Mouse (Mus musculus) thymus, postnatal 4 days (tissue): Measurements from ENCODE around the gene Aqp7.
A peak's percentile ranks its signal among the peaks of the same experiment; 100 is the strongest.
"Not testable (repeated sequence)": the region's sequence is repeated elsewhere in the genome, so short reads cannot be mapped to it uniquely, and the experiment has no call there.

ENCODE experiments used
- DNase-seq: peaks from one replicate; pipeline ENCODE4 v3.0.0; 2021

Gene Aqp7

DNA sequence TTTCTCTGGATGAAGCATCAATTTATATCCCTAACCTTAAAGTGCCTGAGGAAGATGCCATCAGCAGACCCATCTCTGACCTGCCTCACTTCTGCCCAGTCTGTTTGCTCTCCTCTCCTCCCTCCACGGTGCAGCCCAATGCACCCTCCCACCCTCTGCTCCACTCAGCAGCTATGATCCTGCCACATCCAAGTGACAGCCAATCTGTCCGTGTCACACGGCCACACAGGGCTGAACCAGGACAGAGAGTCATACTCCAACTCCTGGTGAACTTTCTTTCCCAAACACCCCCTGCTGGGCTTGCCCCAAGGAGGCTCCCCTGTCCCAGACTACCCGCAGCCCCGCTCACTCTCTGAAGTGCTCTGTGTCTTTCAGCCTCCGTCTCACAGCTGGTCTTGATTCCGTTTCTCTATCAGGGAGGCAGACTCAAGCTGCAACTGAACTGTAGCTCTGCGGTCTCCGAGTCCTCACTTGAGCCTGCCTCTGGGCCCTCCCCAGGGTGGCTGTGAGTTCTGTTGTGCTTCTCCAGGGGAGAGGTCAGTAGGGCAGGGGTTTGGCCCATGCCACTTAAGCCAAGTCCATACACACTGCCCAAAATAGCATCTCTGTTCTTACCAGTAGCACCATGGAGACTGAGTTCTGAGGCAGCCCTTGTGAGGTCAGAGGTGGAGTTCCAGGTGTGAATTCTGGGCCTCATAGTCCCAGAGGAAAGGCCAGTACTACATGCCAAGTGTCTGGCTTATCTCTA is at the start of gene Aqp7:
Gene Aqp7, minus strand, starts transcription at position 616 of the 748 bp plus-strand sequence.
- no peak for DNase-seq

- DNase-seq = peak; percentile 15
These were observed 49.4 kb upstream of the Aqp7 start for GRCm38 (mm10) chr4:41097381-41097780.

- DNase-seq = no peak
These were observed 48.9 kb upstream of the Aqp7 start for GRCm38 (mm10) chr4:41096794-41097193.

DNA sequence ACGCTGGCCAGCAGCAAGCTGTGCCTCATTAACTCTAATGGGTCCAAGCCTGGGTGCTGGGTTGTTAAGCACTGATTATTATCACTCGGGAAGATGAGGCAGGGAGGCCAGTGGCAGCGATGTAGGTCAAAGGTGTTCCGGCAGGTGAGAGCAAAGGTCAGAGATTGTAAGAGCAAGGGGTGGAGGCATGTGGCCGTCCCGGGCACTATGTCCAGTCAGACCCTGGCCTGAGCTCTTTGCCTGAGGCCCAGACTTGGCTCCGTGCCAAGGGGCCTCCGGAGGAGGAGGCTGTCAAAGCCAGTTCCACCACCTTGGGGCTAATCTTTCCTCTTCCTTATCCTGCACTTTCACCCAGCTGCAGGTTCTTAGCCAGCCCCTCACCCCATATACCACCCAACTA is 48.2 kb upstream of the Aqp7 start:
- no peak for DNase-seq

- DNase-seq = no peak
These were observed 46.4 kb upstream of the Aqp7 start for GRCm38 (mm10) chr4:41094361-41094760.

GRCm38 (mm10) chr4:41092958-41093357 is 45.0 kb upstream of the Aqp7 start:
- no peak for DNase-seq

- no peak for DNase-seq
These were observed 43.5 kb upstream of the Aqp7 start for GRCm38 (mm10) chr4:41091391-41091790.

DNA sequence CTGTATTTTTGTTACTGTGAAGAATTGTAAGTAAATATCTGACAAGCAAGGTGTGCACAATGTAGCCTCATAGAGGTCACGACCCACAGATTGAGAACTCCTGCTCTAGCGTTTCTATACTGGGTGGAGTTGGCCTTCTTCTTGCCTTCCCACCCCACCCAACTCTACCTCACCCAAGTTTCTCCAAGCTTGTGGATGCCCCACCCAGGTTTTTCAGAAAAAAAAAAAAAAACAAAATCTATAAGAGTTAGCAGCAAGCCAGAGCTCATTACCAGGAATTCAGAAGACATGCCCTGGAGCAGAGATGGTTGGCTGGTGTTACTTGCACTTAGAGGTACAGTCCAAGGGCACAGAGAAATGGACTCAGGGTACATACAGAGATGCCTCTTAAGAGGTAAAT is 41.8 kb upstream of the Aqp7 start:
- no peak for DNase-seq

- no peak for DNase-seq
These were observed 41.2 kb upstream of the Aqp7 start for GRCm38 (mm10) chr4:41089189-41089588.

DNA sequence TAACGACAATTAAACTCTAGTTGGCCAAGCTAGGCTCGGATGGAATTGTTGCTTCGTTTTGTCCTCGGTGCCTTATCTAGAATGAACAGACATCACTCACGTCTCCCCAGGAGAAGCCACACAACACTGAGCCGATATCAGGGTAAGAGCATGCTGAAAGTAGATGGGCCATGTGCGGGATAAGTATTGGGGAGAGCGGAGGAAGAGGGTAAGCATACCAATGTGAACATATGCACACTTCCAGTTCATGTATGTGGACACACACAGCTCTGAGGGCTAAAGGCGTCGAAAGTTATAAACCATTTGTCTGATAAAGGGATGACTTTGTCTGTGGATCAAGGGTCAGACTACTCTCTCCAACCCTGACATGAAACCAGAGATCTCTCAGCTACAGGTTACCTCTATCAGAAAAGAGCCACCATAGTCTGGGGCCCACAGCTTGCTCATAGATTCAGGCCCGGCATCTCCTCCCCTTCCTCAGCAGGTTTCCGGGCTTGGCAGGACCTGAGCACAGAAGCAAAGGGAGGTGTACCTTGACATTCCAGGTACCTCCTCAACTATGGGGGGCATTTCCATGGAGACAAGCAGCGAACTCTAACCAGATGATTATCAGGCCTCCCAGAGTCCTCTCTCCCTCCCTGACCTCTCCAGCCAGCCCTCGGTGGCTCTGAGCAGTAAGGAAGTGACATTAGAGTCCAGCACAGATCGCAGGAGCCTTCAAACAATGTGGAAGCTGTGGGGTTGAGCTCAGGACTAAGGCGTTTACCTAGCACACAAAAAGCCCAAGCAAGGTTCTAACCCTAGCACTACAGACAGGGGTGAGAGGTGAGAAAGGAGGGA is 39.7 kb upstream of the Aqp7 start:
- DNase-seq = no peak

DNA sequence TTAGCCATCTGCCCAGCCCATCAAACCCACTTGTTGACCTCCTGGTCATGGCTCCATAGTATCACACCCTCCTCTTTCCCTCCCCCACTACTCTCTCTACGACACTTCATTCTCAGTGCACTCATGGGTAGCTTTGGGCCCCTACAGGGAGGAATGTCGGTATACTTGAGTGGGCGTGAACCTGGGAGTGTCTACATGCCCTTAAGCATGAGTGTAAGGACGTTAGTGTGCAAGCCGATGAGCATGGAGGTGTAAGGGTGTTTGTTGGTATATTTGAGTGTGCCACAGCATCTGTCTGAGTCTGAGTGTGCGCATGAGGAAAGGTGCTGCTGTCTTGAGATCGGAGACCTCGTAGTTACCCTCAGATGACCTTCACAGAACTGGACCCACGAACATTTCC is 39.0 kb upstream of the Aqp7 start:
- no peak for DNase-seq

- DNase-seq = no peak
These were observed 36.9 kb upstream of the Aqp7 start for GRCm38 (mm10) chr4:41084819-41085218.

- not testable (repeated sequence) for DNase-seq
These were observed 34.9 kb upstream of the Aqp7 start for GRCm38 (mm10) chr4:41082803-41083202.

DNA sequence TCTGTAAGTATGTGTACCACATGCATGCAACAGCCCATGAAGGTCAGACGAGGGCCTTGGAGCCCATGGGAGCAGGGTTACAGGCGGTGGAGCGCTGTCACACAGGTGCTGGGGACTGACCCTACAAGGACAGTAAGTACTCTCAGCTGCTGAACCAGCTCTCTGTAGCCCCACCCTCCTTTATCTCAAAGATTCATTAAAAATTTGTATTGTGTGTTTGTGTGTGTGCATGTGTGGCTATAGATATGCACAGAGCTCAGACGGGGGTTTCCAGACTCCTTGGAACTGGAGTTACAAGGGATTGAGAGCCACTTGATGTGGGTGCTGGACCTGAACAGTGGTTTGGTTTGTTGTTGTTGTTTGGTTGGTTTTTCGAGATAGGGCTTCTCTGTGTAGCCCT is 33.8 kb upstream of the Aqp7 start:
- DNase-seq = no peak

GRCm38 (mm10) chr4:41078726-41079125 is 30.8 kb upstream of the Aqp7 start:
- no peak for DNase-seq

DNA sequence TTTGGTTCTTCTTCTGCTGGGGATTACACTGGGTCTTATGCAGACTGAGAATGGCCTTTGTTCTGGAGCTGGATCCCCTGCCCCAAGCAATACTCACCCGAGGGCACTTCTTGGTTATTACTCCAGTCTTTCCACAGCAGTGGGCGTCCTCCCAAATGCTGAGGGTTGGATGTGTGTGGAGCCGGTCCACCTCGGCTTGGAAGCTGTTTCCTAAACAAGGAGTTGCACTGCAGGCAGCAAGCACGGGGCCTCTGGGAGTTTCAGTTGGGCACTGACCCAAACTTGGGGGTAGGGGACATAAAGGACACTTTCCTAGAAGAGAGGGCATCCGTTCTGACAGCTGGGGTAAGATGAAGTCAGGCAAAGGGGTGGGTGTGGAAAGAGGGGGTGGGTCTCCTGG is 26.5 kb upstream of the Aqp7 start:
- DNase-seq = no peak

DNA sequence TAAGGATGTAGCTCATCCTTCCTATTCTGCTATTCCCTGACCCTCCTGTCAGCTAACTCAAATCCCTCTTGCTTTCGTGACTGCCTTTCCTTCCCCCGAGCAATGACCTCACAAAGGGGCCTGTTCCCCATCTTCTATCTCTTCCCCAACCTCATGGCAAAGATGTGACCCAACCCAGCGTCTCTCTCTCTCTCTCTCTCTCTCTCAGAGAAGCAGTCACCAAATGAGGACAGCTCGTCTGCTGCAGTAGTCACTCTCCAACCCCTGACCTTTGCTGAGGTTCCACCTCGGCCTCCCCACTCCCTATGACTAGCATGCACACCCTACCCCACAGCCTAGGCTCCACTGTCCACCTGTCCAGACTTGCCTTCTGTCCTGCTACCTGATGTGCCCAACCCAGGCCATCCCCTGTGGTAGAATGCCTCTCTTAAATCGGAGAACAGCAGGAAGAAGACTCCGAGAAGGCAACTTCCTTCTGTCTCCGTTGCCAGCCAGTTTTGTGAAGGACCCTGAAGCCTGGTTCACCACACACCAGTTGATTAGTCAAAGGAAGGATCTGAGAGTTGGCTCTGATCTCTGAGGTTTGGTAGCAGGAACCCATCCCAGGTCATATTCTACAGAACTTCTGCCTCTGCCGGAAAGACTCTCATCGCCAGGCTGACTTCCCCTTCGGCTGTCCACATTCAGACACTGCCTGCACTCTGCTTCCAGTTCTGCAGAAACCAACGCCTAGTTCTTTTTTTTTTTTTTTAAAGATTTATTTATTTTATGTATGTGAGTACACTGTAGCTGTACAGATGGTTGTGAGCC is 25.3 kb upstream of the Aqp7 start:
- no peak for DNase-seq

DNA sequence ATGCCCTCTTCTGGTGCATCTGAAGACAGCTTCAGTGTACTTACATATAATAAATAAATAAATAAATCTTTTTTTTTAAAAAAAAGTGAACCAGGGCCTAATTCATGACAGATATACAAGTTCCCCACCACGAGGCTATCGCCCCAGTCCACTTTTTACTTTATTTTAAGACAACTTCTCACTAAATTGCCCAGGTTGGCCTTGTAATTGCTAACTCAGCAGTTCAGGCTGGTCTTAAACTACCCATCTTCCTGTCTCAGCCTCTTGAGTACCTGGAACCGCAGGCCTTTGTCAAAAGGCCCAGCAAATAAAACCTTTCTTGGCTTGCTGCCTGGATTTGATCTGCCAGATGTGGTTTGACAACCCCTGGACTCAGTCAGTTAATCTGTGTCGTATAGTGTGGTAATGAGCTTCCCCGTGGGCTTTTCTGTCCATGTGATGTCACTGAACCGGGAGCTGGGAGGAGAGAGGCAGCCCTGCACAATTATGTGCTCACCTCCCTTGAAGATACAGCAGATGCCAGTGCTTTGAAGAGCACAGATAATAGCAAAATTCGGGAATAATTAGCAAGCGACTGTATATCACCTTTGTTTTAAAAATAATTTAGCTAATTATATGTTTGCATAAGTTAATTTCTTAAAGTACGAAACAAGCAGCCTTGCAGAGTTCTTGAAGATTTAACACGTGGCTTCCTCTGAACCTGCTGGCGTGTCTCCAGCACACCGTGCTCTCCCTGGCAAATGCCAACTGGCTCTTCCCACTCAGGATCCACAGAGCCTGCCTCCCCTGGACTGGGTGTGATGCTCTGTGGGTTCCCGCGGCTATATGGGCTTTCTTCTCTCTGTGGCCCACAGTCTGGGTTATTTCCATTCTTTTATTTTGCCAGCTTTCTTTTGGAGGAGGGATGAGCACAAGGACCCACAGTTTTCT is 23.8 kb upstream of the Aqp7 start:
- DNase-seq = no peak

GRCm38 (mm10) chr4:41065196-41065595 is 17.3 kb upstream of the Aqp7 start:
- DNase-seq = no peak

- DNase-seq = peak; percentile 66
These were observed 16.1 kb upstream of the Aqp7 start for GRCm38 (mm10) chr4:41063894-41064673.

DNA sequence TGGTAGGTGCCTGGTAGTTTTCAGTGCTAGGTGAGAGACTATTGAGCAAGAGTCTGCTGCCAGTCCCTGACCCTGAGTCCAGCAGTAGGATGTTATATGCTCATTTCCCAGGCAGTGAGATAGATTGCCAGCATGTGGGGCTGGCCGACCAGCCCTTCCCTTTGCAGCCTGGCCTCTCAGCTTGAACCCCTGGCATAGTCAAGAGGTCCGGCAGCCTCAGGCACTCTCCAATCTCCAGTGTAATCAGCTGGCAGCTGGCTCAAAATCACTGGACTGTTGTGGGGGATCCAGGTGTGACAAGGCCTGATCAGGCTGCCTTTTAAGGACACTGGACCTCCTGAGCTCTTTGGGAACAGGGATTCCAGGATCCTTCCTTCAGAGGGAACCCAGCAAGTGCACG is 15.4 kb upstream of the Aqp7 start:
- no peak for DNase-seq
